Mouse (Mus musculus) CD8-positive naive resting alpha-beta T cell, adult 2 months (primary cell): ENCODE data around the gene Mapk10.

ENCODE experiments used
- DNase-seq, 2 experiments: peaks; one replicate each; pipeline ENCODE4 v3.0.0; 2022; ENCODE audit warnings: low read depth in 2 of 2, low spot score in 2 of 2

Gene Mapk10

GRCm38 (mm10) chr5:103071006-103071612, 140.0 kb downstream of the Mapk10 start:
- DNase-seq = no peak

- DNase-seq = no peak
Measured at GRCm38 (mm10) chr5:103050319-103050916, 160.7 kb downstream of the Mapk10 start.

GRCm38 (mm10) chr5:103048011-103048410, 163.1 kb downstream of the Mapk10 start:
- no peak for DNase-seq

GRCm38 (mm10) chr5:103037752-103038151, 173.4 kb downstream of the Mapk10 start:
- DNase-seq = no peak

GRCm38 (mm10) chr5:103028940-103029621, 182.1 kb downstream of the Mapk10 start:
- DNase-seq = no peak

GRCm38 (mm10) chr5:103022504-103023172, 188.5 kb downstream of the Mapk10 start:
- DNase-seq = no peak

GRCm38 (mm10) chr5:103021479-103021878, 189.7 kb downstream of the Mapk10 start:
- no peak for DNase-seq

GRCm38 (mm10) chr5:103020954-103021353, 190.2 kb downstream of the Mapk10 start:
- no peak for DNase-seq

- DNase-seq = no peak
Measured at GRCm38 (mm10) chr5:103020127-103020526, 191.0 kb downstream of the Mapk10 start.

GRCm38 (mm10) chr5:103017637-103018036, 193.5 kb downstream of the Mapk10 start:
- DNase-seq = no peak

GRCm38 (mm10) chr5:103014309-103014708, 196.8 kb downstream of the Mapk10 start:
- DNase-seq = no peak

- DNase-seq = no peak
Measured at GRCm38 (mm10) chr5:103008894-103009293, 202.2 kb downstream of the Mapk10 start.

GRCm38 (mm10) chr5:103002116-103002515, 209.0 kb downstream of the Mapk10 start:
- DNase-seq = no peak

- no peak for DNase-seq
Measured at GRCm38 (mm10) chr5:103000572-103000971, 210.6 kb downstream of the Mapk10 start.

GRCm38 (mm10) chr5:102998524-102998923, 212.6 kb downstream of the Mapk10 start:
- no peak for DNase-seq

GRCm38 (mm10) chr5:102997907-102998306, 213.2 kb downstream of the Mapk10 start:
- no peak for DNase-seq

GRCm38 (mm10) chr5:102996331-102996730, 214.8 kb downstream of the Mapk10 start:
- no peak for DNase-seq

GRCm38 (mm10) chr5:102995928-102996327, 215.2 kb downstream of the Mapk10 start:
- DNase-seq = no peak

GRCm38 (mm10) chr5:102993951-102994350, 217.2 kb downstream of the Mapk10 start:
- no peak for DNase-seq

GRCm38 (mm10) chr5:102991691-102992090, 219.4 kb downstream of the Mapk10 start:
- no peak for DNase-seq

GRCm38 (mm10) chr5:102978382-102978781, 232.8 kb downstream of the Mapk10 start:
- DNase-seq = no peak

- DNase-seq = no peak
Measured at GRCm38 (mm10) chr5:102977138-102977537, 234.0 kb downstream of the Mapk10 start.
